Mouse (Mus musculus): ENCODE data around the gene 9930111J21Rik1.
"Not testable (repeated sequence)": the region's sequence is repeated elsewhere in the genome, so short reads cannot be mapped to it uniquely, and the experiment has no call there.

Gene 9930111J21Rik1

GRCm38 (mm10) chr11:48913611-48914010 is 65.6 kb downstream of the 9930111J21Rik1 start:
- DNase-seq = no peak

- no peak for DNase-seq
Observed at GRCm38 (mm10) chr11:48908459-48908858, 70.7 kb downstream of the 9930111J21Rik1 start.

- peak in 1 of 2 experiments; percentile 14 for DNase-seq
Observed at GRCm38 (mm10) chr11:48902021-48902420, 77.2 kb downstream of the 9930111J21Rik1 start, which contains the start of gene Gm5431. TSS of gene Gm5431 (minus strand) at chr11:48902214.

- DNase-seq = not testable (repeated sequence)
Observed at GRCm38 (mm10) chr11:48901567-48901930, 77.6 kb downstream of the 9930111J21Rik1 start.

- not testable (repeated sequence) for DNase-seq
Observed at GRCm38 (mm10) chr11:48900654-48901566, 78.3 kb downstream of the 9930111J21Rik1 start.

GRCm38 (mm10) chr11:48898812-48899431 is 80.3 kb downstream of the 9930111J21Rik1 start:
- peak; percentile 50 to 56 for DNase-seq
